Mouse (Mus musculus) hindbrain, embryonic 16.5 days (tissue): ENCODE results near the gene Krt18. TPM values are rescaled to one million over a fixed set of nuclear protein-coding genes. Genes with fewer than 3 reads are reported as not detected.

Source experiments
- polyA plus RNA-seq: library from polyadenylated mRNA; unstranded; fragments of >200 nt; fragmentation: Nextera tagmentation; extraction: Ambion mirVana; gene quantifications from 2 replicates; pipeline ENCODE4 v1.2.1, GENCODE M21; 2015

Krt18 gene
- polyA plus RNA-seq, 1 experiment from 2014 or later = 13.6 TPM

Other genes starting within 250 kb of the Krt18 start
- gene Krt72, start 241.7 kb upstream of the Krt18 start, polyA plus RNA-seq = 0.24 and 0.38 TPM in 2 replicates
- gene Krt73, start 225.8 kb upstream of the Krt18 start, polyA plus RNA-seq = 1.9 and 2.0 TPM in 2 replicates
- 0.20 TPM in 1 of 2 replicates, not detected in the other for gene Krt2, start 210.0 kb upstream of the Krt18 start, polyA plus RNA-seq
- 15.6 and 16.9 TPM in 2 replicates for gene Krt1, start 177.4 kb upstream of the Krt18 start, polyA plus RNA-seq
- gene Krt77, start 158.5 kb upstream of the Krt18 start, polyA plus RNA-seq = 0.53 and 0.56 TPM in 2 replicates
- not detected in 2 replicates for gene Krt76, start 135.3 kb upstream of the Krt18 start, polyA plus RNA-seq
- gene Krt4, start 103.4 kb upstream of the Krt18 start, polyA plus RNA-seq = 0.09 TPM in 1 of 2 replicates, not detected in the other
- 0.65 and 0.83 TPM in 2 replicates for gene Krt79, start 87.9 kb upstream of the Krt18 start, polyA plus RNA-seq
- gene Krt78, start 73.9 kb upstream of the Krt18 start, polyA plus RNA-seq = 0.08 TPM in 1 of 2 replicates, not detected in the other
- gene Krt8, start 23.7 kb upstream of the Krt18 start, polyA plus RNA-seq = 5.4 and 6.2 TPM in 2 replicates
- 76.0 and 84.8 TPM in 2 replicates for gene Eif4b, start 45.6 kb downstream of the Krt18 start, polyA plus RNA-seq
- 8.7 and 14.9 TPM in 2 replicates for gene Tns2, start 72.2 kb downstream of the Krt18 start, polyA plus RNA-seq
- gene Spryd3, start 108.1 kb downstream of the Krt18 start, polyA plus RNA-seq = 105 and 108 TPM in 2 replicates
- 3.9 and 4.4 TPM in 2 replicates for gene Igfbp6, start 116.2 kb downstream of the Krt18 start, polyA plus RNA-seq
- gene Soat2, start 122.3 kb downstream of the Krt18 start, polyA plus RNA-seq = not detected in 2 replicates
- gene Zfp740, start 175.1 kb downstream of the Krt18 start, polyA plus RNA-seq = 39.6 and 51.0 TPM in 2 replicates
- gene Csad, start 176.5 kb downstream of the Krt18 start, polyA plus RNA-seq = 35.5 and 43.3 TPM in 2 replicates
- 1.1 and 2.0 TPM in 2 replicates for gene Itgb7, start 203.8 kb downstream of the Krt18 start, polyA plus RNA-seq
- 5.6 and 7.6 TPM in 2 replicates for gene Rarg, start 229.3 kb downstream of the Krt18 start, polyA plus RNA-seq
- gene Gm9918, start 242.4 kb downstream of the Krt18 start, polyA plus RNA-seq = 0.06 and 0.14 TPM in 2 replicates